Mouse (Mus musculus): ENCODE measurements at regions not wholly inside any gene's neighbourhood (a gene's known extent, or its start where the extent isn't known, plus 50 kb on each side); places are given as distances from the start of the nearest gene placed in this dataset.

GRCm38 (mm10) chr2:34111286-34111685, 223.5 kb upstream of the Mvb12b start:
- DNase-seq (ENCODE audit: low spot score), result no peak

- no peak for DNase-seq (ENCODE audit: low spot score)
These were observed 222.8 kb upstream of the Mvb12b start for GRCm38 (mm10) chr2:34110582-34110981.

GRCm38 (mm10) chr2:34107566-34108303, 220.0 kb upstream of the Mvb12b start:
- no peak for DNase-seq (ENCODE audit: low spot score)

GRCm38 (mm10) chr2:34106837-34107565, 219.3 kb upstream of the Mvb12b start:
- no peak for DNase-seq (ENCODE audit: low spot score)

- no peak for DNase-seq (ENCODE audit: low spot score)
These were observed 218.5 kb upstream of the Mvb12b start for GRCm38 (mm10) chr2:34106245-34106644.

- no peak for DNase-seq (ENCODE audit: low spot score)
These were observed 217.7 kb upstream of the Mvb12b start for GRCm38 (mm10) chr2:34105271-34106051.

GRCm38 (mm10) chr2:34098004-34098547, 210.3 kb upstream of the Mvb12b start:
- no peak for DNase-seq (ENCODE audit: low spot score)

GRCm38 (mm10) chr2:34096561-34096960, 208.8 kb upstream of the Mvb12b start:
- no peak for DNase-seq (ENCODE audit: low spot score)

- DNase-seq (ENCODE audit: low spot score), result no peak
These were observed 201.1 kb upstream of the Mvb12b start for GRCm38 (mm10) chr2:34088832-34089231.

GRCm38 (mm10) chr2:34086130-34086529, 198.4 kb upstream of the Mvb12b start:
- no peak for DNase-seq (ENCODE audit: low spot score)

- no peak for DNase-seq (ENCODE audit: low spot score)
These were observed 196.8 kb upstream of the Mvb12b start for GRCm38 (mm10) chr2:34084513-34084912.

- no peak for DNase-seq (ENCODE audit: low spot score)
These were observed 194.7 kb upstream of the Mvb12b start for GRCm38 (mm10) chr2:34082486-34082885.

- DNase-seq (ENCODE audit: low spot score), result no peak
These were observed 192.4 kb upstream of the Mvb12b start for GRCm38 (mm10) chr2:34080176-34080575.

- DNase-seq (ENCODE audit: low spot score), result no peak
These were observed 191.5 kb upstream of the Mvb12b start for GRCm38 (mm10) chr2:34079282-34079681.

GRCm38 (mm10) chr2:34078875-34079262, 191.1 kb upstream of the Mvb12b start:
- no peak for DNase-seq (ENCODE audit: low spot score)

GRCm38 (mm10) chr2:34078248-34078874, 190.6 kb upstream of the Mvb12b start:
- no peak for DNase-seq (ENCODE audit: low spot score)

- DNase-seq (ENCODE audit: low spot score), result no peak
These were observed 188.6 kb upstream of the Mvb12b start for GRCm38 (mm10) chr2:34076346-34076745.

- DNase-seq (ENCODE audit: low spot score), result no peak
These were observed 186.3 kb upstream of the Mvb12b start for GRCm38 (mm10) chr2:34074066-34074465.

- DNase-seq (ENCODE audit: low spot score), result no peak
These were observed 177.8 kb upstream of the Mvb12b start for GRCm38 (mm10) chr2:34065592-34065991.

- peak; percentile 6 for DNase-seq (ENCODE audit: low spot score)
These were observed 177.3 kb upstream of the Mvb12b start for GRCm38 (mm10) chr2:34065090-34065489.

GRCm38 (mm10) chr2:34056552-34056951, 168.8 kb upstream of the Mvb12b start:
- no peak for DNase-seq (ENCODE audit: low spot score)

GRCm38 (mm10) chr2:34043064-34043463, 155.3 kb upstream of the Mvb12b start:
- DNase-seq (ENCODE audit: low spot score), result no peak
